Mouse (Mus musculus) liver, embryonic 15.5 days (tissue): Measurements from ENCODE around the gene Clasrp. TPM values are rescaled to one million over a fixed set of nuclear protein-coding genes. Genes with fewer than 3 reads are reported as not detected.

ENCODE experiments used
- ATAC-seq: fragments of 200-750 bp; cut with Nextera tagmentation; 2 replicates; pipeline ENCODE4 v1.8.0; 2017; ENCODE audit warnings: moderate number of reproducible peaks, mild to moderate bottlenecking, moderate library complexity; ENCODE audit not compliant: insufficient read depth
- H3K27ac ChIP-seq: fragments of 300-500 bp; sonication (generic); replicated peaks from 2 replicates; pipeline ENCODE4 v1.5.1; 2015; ENCODE audit warnings: mild to moderate bottlenecking, inconsistent platforms
- H3K27me3 ChIP-seq: fragments of 300-500 bp; sonication (generic); 2 replicates; pipeline ENCODE4 v1.6.1; 2015; ENCODE audit warnings: mild to moderate bottlenecking, inconsistent platforms
- H3K36me3 ChIP-seq: fragments of 300-500 bp; sonication (generic); replicated peaks from 2 replicates; pipeline ENCODE4 v1.6.1; 2015; ENCODE audit warnings: moderate library complexity, mild to moderate bottlenecking, inconsistent platforms
- H3K4me1 ChIP-seq: fragments of 300-500 bp; sonication (generic); replicated peaks from 2 replicates; pipeline ENCODE4 v1.6.1; 2015; ENCODE audit warnings: inconsistent platforms
- H3K4me2 ChIP-seq: fragments of 300-500 bp; sonication (generic); 2 replicates; pipeline ENCODE4 v1.6.1; 2015; ENCODE audit warnings: moderate library complexity, mild to moderate bottlenecking, inconsistent platforms
- H3K4me3 ChIP-seq: fragments of 300-500 bp; sonication (generic); replicated peaks from 2 replicates; pipeline ENCODE4 v1.5.1; 2015; ENCODE audit warnings: mild to moderate bottlenecking, inconsistent platforms
- H3K9ac ChIP-seq: fragments of 300-500 bp; sonication (generic); 2 replicates; pipeline ENCODE4 v1.6.1; 2015; ENCODE audit warnings: moderate library complexity, mild to moderate bottlenecking, inconsistent platforms
- H3K9me3 ChIP-seq: fragments of 300-500 bp; sonication (generic); replicated peaks from 2 replicates; pipeline ENCODE4 v1.6.1; 2016; ENCODE audit warnings: inconsistent platforms
- WGBS: fragments of 180-500 bp; shearing (Covaris S2); methylation state at CpG from one replicate; pipeline ENCODE4 v1.1.7; 2015; ENCODE audit warnings: mixed read lengths; ENCODE audit not compliant: insufficient replicate concordance; 5-methylcytosine and 5-hydroxymethylcytosine counted together
- polyA plus RNA-seq: library from polyadenylated mRNA; unstranded; fragments of >200 nt; fragmentation: Nextera tagmentation; extraction: Ambion mirVana; gene quantifications from 2 replicates; pipeline ENCODE4 v1.2.1, GENCODE M21; 2015

Gene Clasrp
- polyA plus RNA-seq, 1 experiment from 2014 or later: 12.2 TPM

- Histone ChIP-seq H3K27me3 (peaks cover 23% of the 10 kb centered on the region), H3K4me3 (peak overlapping the region; percentile 57), H3K27ac (peak overlapping the region; percentile 16; the same call in 1 of the 2 replicates), H3K9ac (peak overlapping the region; percentile 42; the same call in 1 of the 2 replicates), H3K4me2 (peak overlapping the region; percentile 95), H3K36me3 (peaks cover 15% of the 10 kb centered on the region), H3K9me3 (no peaks in the 10 kb centered on the region), H3K4me1 (peaks cover 56% of the 10 kb centered on the region)
- ATAC-seq: peak; percentile 5; the same call in 1 of the 2 replicates
- 11% methylated on average over 10 of the region's 10 CpGs for WGBS
Observed at GRCm38 (mm10) chr7:19577877-19578414, 26.3 kb downstream of the Clasrp start.

GRCm38 (mm10) chr7:19577141-19577852 lies 27.0 kb downstream of the Clasrp start, which contains the start of the genes Zfp296 and Gemin7:
Gene Zfp296, plus strand, starts transcription at chr7:19577287.
Gene Gemin7, minus strand, starts transcription at chr7:19577595.
- Histone ChIP-seq H3K9ac (peak within 1 kb of the TSS; percentile 42; the same call in 1 of the 2 replicates), H3K4me3 (peak within 1 kb of the TSS; percentile 57), H3K4me2 (peak within 1 kb of the TSS; percentile 95), H3K4me1 (peaks cover 60% of the 10 kb centered on the region), H3K36me3 (peaks cover 11% of the 10 kb centered on the region), H3K27me3 (peaks cover 23% of the 10 kb centered on the region), H3K9me3 (no peaks in the 10 kb centered on the region), H3K27ac (peak within 1 kb of the TSS; percentile 42)
- ATAC-seq: no peak
- WGBS: under 1% methylated on average over 55 of the region's 56 CpGs

- 43% methylated on average over 3 of the region's 3 CpGs for WGBS
- peak overlapping the region; percentile 33; the same call in 1 of the 2 replicates for H3K4me2 ChIP-seq
- peaks cover 9% of the 10 kb centered on the region for H3K36me3 ChIP-seq
- no peaks in the 10 kb centered on the region for H3K9me3 ChIP-seq
- peaks cover 23% of the 10 kb centered on the region for H3K27me3 ChIP-seq
- H3K4me1 ChIP-seq: peaks cover 76% of the 10 kb centered on the region
- no peak overlapping the region for H3K9ac ChIP-seq
- no peak for ATAC-seq
- H3K4me3 ChIP-seq: no peak overlapping the region
- peak overlapping the region; percentile 42 for H3K27ac ChIP-seq
Observed at GRCm38 (mm10) chr7:19575559-19575958, 28.7 kb downstream of the Clasrp start.

GRCm38 (mm10) chr7:19573776-19574140 lies 30.5 kb downstream of the Clasrp start:
- Histone ChIP-seq H3K4me1 (peaks cover 82% of the 10 kb centered on the region), H3K36me3 (peaks cover 27% of the 10 kb centered on the region), H3K27ac (peak overlapping the region; percentile 95), H3K27me3 (peaks cover 23% of the 10 kb centered on the region), H3K4me2 (peak overlapping the region; percentile 95), H3K9ac (peak overlapping the region; percentile 81), H3K9me3 (no peaks in the 10 kb centered on the region), H3K4me3 (peak overlapping the region; percentile 72)
- 26% methylated on average over 16 of the region's 16 CpGs for WGBS
- ATAC-seq: no peak

DNA sequence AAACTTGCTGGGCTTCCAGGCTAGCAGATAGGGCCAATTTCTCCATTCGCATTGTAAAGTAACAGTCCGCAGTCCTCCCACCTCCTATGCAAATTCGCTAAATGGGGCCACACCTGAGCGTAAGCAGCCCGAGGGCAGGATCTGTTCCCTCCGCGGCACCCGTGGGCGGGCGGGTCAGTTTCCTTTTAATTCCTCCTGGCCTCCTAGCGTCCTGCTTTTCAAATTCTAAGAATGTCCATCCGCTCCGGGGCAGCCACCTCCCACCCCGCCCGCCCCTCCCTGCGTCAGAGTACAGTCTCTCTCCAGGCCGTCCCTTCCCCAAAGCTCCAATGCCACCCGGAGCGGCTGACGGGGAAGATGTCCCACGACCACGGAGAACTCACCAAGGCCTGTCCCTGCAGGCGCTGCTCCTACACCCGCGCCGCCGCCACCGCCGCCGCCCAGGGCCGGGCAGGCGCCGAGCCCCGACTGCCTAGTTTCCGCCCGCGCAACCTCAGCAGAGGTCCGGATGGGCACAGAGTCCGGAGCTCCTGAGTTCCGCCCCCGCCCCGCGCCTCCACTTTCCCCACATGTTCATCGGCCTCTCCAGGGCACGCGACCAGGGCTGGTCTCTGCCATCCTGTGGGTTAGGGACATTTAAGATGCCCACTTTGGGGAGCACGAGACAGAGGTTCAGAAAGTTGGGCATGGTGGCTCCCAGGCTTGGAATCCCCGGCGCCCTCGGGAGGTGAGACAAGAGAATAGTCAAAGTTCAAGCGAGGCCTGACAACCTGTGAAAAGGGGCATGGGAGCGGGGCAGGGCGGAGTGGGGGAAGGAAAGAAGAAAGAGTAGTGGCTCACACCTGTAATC lies 31.1 kb downstream of the Clasrp start:
- H3K27ac ChIP-seq: peak overlapping the region; percentile 95
- H3K9me3 ChIP-seq: no peaks in the 10 kb centered on the region
- H3K36me3 ChIP-seq: peaks cover 33% of the 10 kb centered on the region
- peaks cover 19% of the 10 kb centered on the region for H3K27me3 ChIP-seq
- H3K4me1 ChIP-seq: peaks cover 82% of the 10 kb centered on the region
- H3K4me2 ChIP-seq: peak overlapping the region; percentile 95
- under 1% methylated on average over 53 of the region's 53 CpGs for WGBS
- H3K4me3 ChIP-seq: peak overlapping the region; percentile 72
- H3K9ac ChIP-seq: peak overlapping the region; percentile 81
- ATAC-seq: peak; percentile 88

DNA sequence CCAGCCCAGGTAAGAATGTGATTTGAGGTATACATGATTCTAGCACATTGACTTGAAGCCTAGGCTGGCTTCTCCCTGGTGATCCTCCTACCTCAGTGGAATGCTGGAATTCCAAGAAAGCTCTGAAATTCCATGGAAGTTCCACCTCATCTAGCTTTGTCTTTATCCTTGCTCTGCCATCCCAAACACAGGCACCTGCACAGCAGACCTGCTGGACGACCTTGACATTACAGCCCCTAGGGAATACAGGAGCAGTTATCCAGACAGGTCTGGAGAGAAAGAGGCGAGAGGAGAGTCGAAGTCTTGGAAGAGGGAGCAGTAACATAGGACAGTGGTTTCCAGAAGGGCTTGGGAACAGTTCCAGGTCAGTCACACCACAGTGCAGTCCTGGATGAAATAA lies 34.6 kb downstream of the Clasrp start:
- Histone ChIP-seq H3K4me3 (no peak overlapping the region), H3K9ac (no peak overlapping the region), H3K36me3 (peaks cover 58% of the 10 kb centered on the region), H3K4me1 (peaks cover 70% of the 10 kb centered on the region), H3K4me2 (no peak overlapping the region), H3K9me3 (no peaks in the 10 kb centered on the region), H3K27ac (no peak overlapping the region), H3K27me3 (no peaks in the 10 kb centered on the region)
- WGBS: 71% methylated on average over 3 of the region's 3 CpGs
- no peak for ATAC-seq

GRCm38 (mm10) chr7:19567426-19567825 lies 36.9 kb downstream of the Clasrp start:
- H3K9me3 ChIP-seq: no peaks in the 10 kb centered on the region
- no peak overlapping the region; the same call in 1 of the 2 replicates for H3K27ac ChIP-seq
- H3K4me3 ChIP-seq: no peak overlapping the region
- WGBS: 88% methylated on average over 8 of the region's 8 CpGs
- no peak for ATAC-seq
- no peak overlapping the region for H3K4me2 ChIP-seq
- no peaks in the 10 kb centered on the region for H3K27me3 ChIP-seq
- peaks cover 64% of the 10 kb centered on the region for H3K36me3 ChIP-seq
- no peak overlapping the region for H3K9ac ChIP-seq
- H3K4me1 ChIP-seq: peaks cover 75% of the 10 kb centered on the region

- 85% methylated on average over 2 of the region's 2 CpGs for WGBS
- H3K4me1 ChIP-seq: peaks cover 63% of the 10 kb centered on the region
Observed at GRCm38 (mm10) chr7:19565803-19566202, 38.5 kb downstream of the Clasrp start.

DNA sequence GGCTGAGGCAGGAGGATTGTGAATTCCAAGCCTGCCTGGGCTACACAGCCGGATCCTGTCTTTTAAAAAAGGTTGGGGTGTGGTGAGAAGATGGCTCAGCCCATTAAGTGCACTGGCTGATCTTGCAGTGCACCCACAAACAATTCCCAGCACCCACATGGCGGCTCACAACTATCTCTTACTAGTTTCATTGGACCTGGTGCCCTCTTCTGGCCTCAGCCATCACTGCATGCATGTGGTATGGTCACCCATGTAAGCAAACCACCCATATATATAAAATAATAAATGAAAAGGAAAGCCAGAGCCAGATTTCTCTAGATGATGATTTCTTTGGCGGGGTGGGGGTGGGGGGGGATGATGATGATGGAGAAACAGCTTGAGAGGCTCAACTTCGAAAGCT lies 39.8 kb downstream of the Clasrp start:
- Histone ChIP-seq H3K9me3 (no peaks in the 10 kb centered on the region), H3K27ac (peak overlapping the region; percentile 94), H3K4me2 (peak overlapping the region; percentile 90), H3K4me1 (peaks cover 68% of the 10 kb centered on the region), H3K36me3 (peaks cover 47% of the 10 kb centered on the region), H3K4me3 (peak overlapping the region; percentile 94), H3K27me3 (no peaks in the 10 kb centered on the region), H3K9ac (peak overlapping the region; percentile 9; the same call in 1 of the 2 replicates)
- no peak for ATAC-seq
- WGBS: 81% methylated on average over 4 of the region's 4 CpGs

More at GRCm38 (mm10) chr7:19565803-19566202, 38.5 kb downstream of the Clasrp start:
- Histone ChIP-seq H3K4me2 (no peak overlapping the region), H3K36me3 (peaks cover 57% of the 10 kb centered on the region), H3K9ac (no peak overlapping the region), H3K27me3 (no peaks in the 10 kb centered on the region), H3K4me3 (no peak overlapping the region), H3K9me3 (no peaks in the 10 kb centered on the region), H3K27ac (peak overlapping the region; percentile 94)
- ATAC-seq: no peak

GRCm38 (mm10) chr7:19563884-19564283 lies 40.4 kb downstream of the Clasrp start:
- Histone ChIP-seq H3K27ac (peak overlapping the region; percentile 94), H3K4me2 (peak overlapping the region; percentile 90), H3K27me3 (no peaks in the 10 kb centered on the region), H3K4me1 (peaks cover 74% of the 10 kb centered on the region), H3K36me3 (peaks cover 41% of the 10 kb centered on the region), H3K9ac (peak overlapping the region; percentile 96), H3K9me3 (no peaks in the 10 kb centered on the region), H3K4me3 (peak overlapping the region; percentile 94)
- 20% methylated on average over 3 of the region's 3 CpGs for WGBS
- peak; percentile 78 for ATAC-seq
